Mouse (Mus musculus) liver, postnatal 0 days (tissue): Measurements from ENCODE around the gene Armc8. TPM values are rescaled to one million over a fixed set of nuclear protein-coding genes. Genes with fewer than 3 reads are reported as not detected.
A peak's percentile ranks its signal among the peaks of the same experiment; 100 is the strongest.

Experiments
- ATAC-seq: fragments of 200-750 bp; cut with Nextera tagmentation; 2 replicates; pipeline ENCODE4 v1.8.0; 2017; ENCODE audit warnings: mild to moderate bottlenecking, moderate library complexity
- DNase-seq: peaks from one replicate; pipeline ENCODE4 v3.0.0-alpha.2; 2016
- H3K27ac ChIP-seq: fragments of 300-500 bp; sonication (generic); 2 replicates; pipeline ENCODE4 v1.5.1; 2014; ENCODE audit warnings: antibody characterized with exemption, moderate library complexity, mild to moderate bottlenecking, low read depth
- H3K27me3 ChIP-seq: fragments of 300-500 bp; sonication (generic); 2 replicates; pipeline ENCODE4 v1.6.1; 2014; ENCODE audit warnings: low read length, control low read depth, mixed read lengths; ENCODE audit not compliant: insufficient read depth
- H3K36me3 ChIP-seq: fragments of 300-500 bp; sonication (generic); replicated peaks from 2 replicates; pipeline ENCODE4 v1.6.1; 2014; ENCODE audit warnings: mild to moderate bottlenecking, control low read depth, low read length, moderate library complexity, mixed read lengths; ENCODE audit not compliant: insufficient read depth
- H3K4me1 ChIP-seq: fragments of 300-500 bp; sonication (generic); 2 replicates; pipeline ENCODE4 v1.6.1; 2014; ENCODE audit warnings: antibody characterized with exemption, mild to moderate bottlenecking, control low read depth; ENCODE audit not compliant: insufficient read depth
- H3K4me2 ChIP-seq: fragments of 300-500 bp; sonication (generic); 2 replicates; pipeline ENCODE4 v1.6.1; 2014; ENCODE audit warnings: low read depth, mild to moderate bottlenecking, low read length, moderate library complexity, mixed read lengths
- H3K4me3 ChIP-seq: fragments of 300-500 bp; sonication (generic); 2 replicates; pipeline ENCODE4 v1.5.1; 2014; ENCODE audit warnings: low read depth, low read length
- H3K9ac ChIP-seq: fragments of 300-500 bp; sonication (generic); replicated peaks from 2 replicates; pipeline ENCODE4 v1.6.1; 2014; ENCODE audit warnings: mild to moderate bottlenecking, moderate library complexity
- H3K9me3 ChIP-seq: fragments of 300-500 bp; sonication (generic); 2 replicates; pipeline ENCODE4 v1.6.1; 2016; ENCODE audit warnings: mild to moderate bottlenecking, control low read depth, low read length, mixed read lengths
- CTCF ChIP-seq: sonication (generic); IDR thresholded peaks from 2 replicates; pipeline ENCODE4 v1.5.1; 2016; ENCODE audit warnings: antibody characterized with exemption, low read depth
- EP300 ChIP-seq: IDR thresholded peaks from 2 replicates; pipeline ENCODE4 v1.6.1; 2016; ENCODE audit warnings: antibody characterized with exemption, low read depth, mild to moderate bottlenecking
- WGBS: fragments of 180-500 bp; shearing (Covaris S2); extraction: QIAGEN DNeasy Blood & Tissue Kit; methylation state at CpG from one replicate; pipeline ENCODE4 v1.1.7; 2014; ENCODE audit not compliant: insufficient replicate concordance; 5-methylcytosine and 5-hydroxymethylcytosine counted together
- polyA plus RNA-seq: library from polyadenylated mRNA; unstranded; fragments of >200 nt; fragmentation: Nextera tagmentation; extraction: Ambion mirVana; gene quantifications from 2 replicates; pipeline ENCODE4 v1.2.1, GENCODE M21; 2015

The Armc8 gene
- polyA plus RNA-seq, 1 experiment from 2014 or later: 7.9 TPM

DNA sequence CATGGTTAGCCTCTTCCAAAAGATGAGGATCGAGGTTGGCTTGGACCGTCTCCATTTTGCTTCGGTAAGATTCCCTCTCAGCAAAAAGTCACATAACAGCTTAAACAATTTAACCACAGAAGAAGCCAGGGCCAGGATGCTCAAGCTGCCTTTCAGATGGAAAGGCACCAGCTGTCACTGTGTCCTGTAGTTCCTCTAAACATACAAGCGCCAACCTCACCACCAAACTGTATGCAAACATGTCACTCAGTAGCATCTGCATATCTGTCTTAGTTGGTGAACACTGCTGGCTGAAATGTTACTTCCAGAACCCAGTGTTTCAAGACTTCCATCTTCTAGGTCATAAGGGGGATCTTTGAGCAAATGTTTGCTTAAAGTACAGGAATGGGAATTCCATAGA, 109.0 kb downstream of the Armc8 start:
- H3K27ac ChIP-seq: no peak overlapping the region
- H3K9ac ChIP-seq: no peak overlapping the region
- H3K36me3 ChIP-seq: no peaks in the 10 kb centered on the region
- no peak overlapping the region for H3K4me3 ChIP-seq
- no peaks in the 10 kb centered on the region for H3K4me1 ChIP-seq
- ATAC-seq: no peak
- WGBS: 91% methylated on average over 4 of the region's 4 CpGs
- no peak for TF ChIP-seq CTCF
- no peak for TF ChIP-seq EP300
- no peaks in the 10 kb centered on the region for H3K27me3 ChIP-seq
- no peak overlapping the region for H3K4me2 ChIP-seq
- no peaks in the 10 kb centered on the region for H3K9me3 ChIP-seq
- DNase-seq: no peak

GRCm38 (mm10) chr9:99458529-99459208, 110.0 kb downstream of the Armc8 start:
- H3K9ac ChIP-seq: no peak overlapping the region

GRCm38 (mm10) chr9:99454211-99454610, 114.5 kb downstream of the Armc8 start:
- Histone ChIP-seq H3K4me3 (no peak overlapping the region), H3K27ac (no peak overlapping the region), H3K9me3 (no peaks in the 10 kb centered on the region), H3K27me3 (no peaks in the 10 kb centered on the region), H3K4me2 (no peak overlapping the region), H3K9ac (no peak overlapping the region), H3K36me3 (no peaks in the 10 kb centered on the region), H3K4me1 (no peaks in the 10 kb centered on the region)
- ATAC-seq (no peak), DNase-seq (no peak)
- TF ChIP-seq EP300 (no peak), CTCF (no peak)
- WGBS: 81% methylated on average over 4 of the region's 4 CpGs

More at GRCm38 (mm10) chr9:99458529-99459208, 110.0 kb downstream of the Armc8 start:
- H3K9me3 ChIP-seq: no peaks in the 10 kb centered on the region
- no peaks in the 10 kb centered on the region for H3K36me3 ChIP-seq
- no peaks in the 10 kb centered on the region for H3K4me1 ChIP-seq
- H3K4me2 ChIP-seq: no peak overlapping the region
- WGBS: 33% methylated on average over 12 of the region's 12 CpGs
- TF ChIP-seq CTCF: peak; percentile 83
- TF ChIP-seq EP300: no peak
- H3K27ac ChIP-seq: no peak overlapping the region
- DNase-seq (peak; percentile 75), ATAC-seq (0 out of 2 replicates have a peak, but pooled peaks have one; percentile 41)
- no peaks in the 10 kb centered on the region for H3K27me3 ChIP-seq
- H3K4me3 ChIP-seq: no peak overlapping the region

DNA sequence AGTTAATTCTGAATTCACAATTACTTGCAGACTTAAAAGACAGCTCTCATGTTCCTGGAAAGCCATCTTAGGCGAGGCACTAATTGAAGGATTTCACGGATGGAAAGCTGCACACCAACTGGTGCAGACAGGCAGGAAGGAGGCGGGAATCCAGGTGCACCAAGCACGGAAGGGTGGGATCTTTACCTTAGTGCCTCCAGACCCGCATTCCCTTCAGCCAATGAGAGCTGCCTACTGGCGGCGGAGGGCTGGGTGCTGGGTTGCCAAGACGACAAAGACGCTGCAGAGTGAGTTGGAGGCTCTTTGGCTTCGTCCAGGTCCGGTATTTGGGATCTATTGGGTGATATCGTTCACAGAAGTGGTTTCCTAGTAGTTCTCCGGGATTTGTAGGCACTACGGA, 117.5 kb downstream of the Armc8 start, which contains the start of gene Nme9:
Gene Nme9, plus strand, starts transcription at position 315 of the 400 bp plus-strand sequence.
- ATAC-seq (no peak), DNase-seq (no peak)
- no peak within 1 kb of the TSS for H3K27ac ChIP-seq
- H3K36me3 ChIP-seq: no peaks in the 10 kb centered on the region
- no peaks in the 10 kb centered on the region for H3K4me1 ChIP-seq
- H3K9me3 ChIP-seq: no peaks in the 10 kb centered on the region
- 10% methylated on average over 14 of the region's 14 CpGs for WGBS
- no peaks in the 10 kb centered on the region for H3K27me3 ChIP-seq
- no peak within 1 kb of the TSS for H3K4me2 ChIP-seq
- no peak within 1 kb of the TSS for H3K4me3 ChIP-seq
- H3K9ac ChIP-seq: no peak within 1 kb of the TSS
- no peak for TF ChIP-seq CTCF
- TF ChIP-seq EP300: no peak

DNA sequence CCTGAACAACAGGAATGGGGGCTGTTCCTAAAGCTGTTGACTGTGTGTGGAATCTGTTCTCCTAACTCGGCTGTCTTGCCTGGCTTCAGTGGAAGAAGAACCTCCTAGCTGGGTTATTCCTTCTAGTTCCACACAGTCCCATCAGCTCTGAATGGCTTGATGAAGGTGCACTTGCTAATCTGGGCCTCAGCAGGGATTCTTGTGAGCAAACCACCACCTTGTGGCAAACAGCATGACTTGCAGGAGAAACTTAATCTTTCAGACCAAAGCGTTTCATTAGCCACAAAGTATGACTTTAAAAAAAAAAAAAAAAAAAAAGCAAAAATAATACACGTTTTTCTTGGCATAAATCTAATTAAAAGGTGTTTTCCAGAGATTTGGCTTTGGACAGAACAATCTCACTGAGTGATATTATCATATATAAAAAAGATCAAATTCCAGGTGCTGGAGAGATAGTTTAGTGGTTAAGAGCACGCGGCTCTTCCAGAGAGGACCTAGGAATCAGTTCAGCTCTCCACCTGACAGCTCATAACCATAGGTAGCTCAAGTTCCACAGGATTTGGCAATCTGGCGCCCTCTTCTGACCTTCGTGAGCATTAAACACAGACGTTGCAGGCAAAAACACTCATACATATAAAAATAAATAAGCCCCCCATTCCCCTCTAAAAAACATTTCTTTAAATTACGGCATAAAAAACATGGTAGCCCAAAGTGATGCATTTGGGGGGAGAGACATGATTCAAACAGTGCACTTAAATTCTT, 118.6 kb downstream of the Armc8 start:
- no peaks in the 10 kb centered on the region for H3K4me1 ChIP-seq
- TF ChIP-seq CTCF (peak; percentile 38), EP300 (no peak)
- no peak overlapping the region for H3K4me2 ChIP-seq
- DNase-seq (no peak), ATAC-seq (no peak)
- no peak overlapping the region for H3K27ac ChIP-seq
- no peaks in the 10 kb centered on the region for H3K27me3 ChIP-seq
- H3K9me3 ChIP-seq: no peaks in the 10 kb centered on the region
- H3K9ac ChIP-seq: no peak overlapping the region
- WGBS: 42% methylated on average over 9 of the region's 9 CpGs
- no peaks in the 10 kb centered on the region for H3K36me3 ChIP-seq
- no peak overlapping the region for H3K4me3 ChIP-seq

- 80% methylated on average over 3 of the region's 3 CpGs for WGBS
- DNase-seq (no peak), ATAC-seq (no peak)
- H3K9me3 ChIP-seq: no peaks in the 10 kb centered on the region
- no peak overlapping the region for H3K4me2 ChIP-seq
- H3K4me3 ChIP-seq: no peak overlapping the region
- H3K27me3 ChIP-seq: no peaks in the 10 kb centered on the region
- H3K27ac ChIP-seq: no peak overlapping the region
- no peak overlapping the region for H3K9ac ChIP-seq
- H3K36me3 ChIP-seq: no peaks in the 10 kb centered on the region
- TF ChIP-seq EP300: no peak
- TF ChIP-seq CTCF: no peak
- H3K4me1 ChIP-seq: no peaks in the 10 kb centered on the region
These were observed 121.4 kb downstream of the Armc8 start for GRCm38 (mm10) chr9:99447323-99447722.
